Mouse (Mus musculus): ENCODE measurements around the gene Hspb6. TPM values are rescaled to one million over a fixed set of nuclear protein-coding genes. Genes with fewer than 3 reads are reported as not detected.

Hspb6 gene
- polyA plus RNA-seq, 1 experiment from 2014 or later: 37.8 TPM

DNA sequence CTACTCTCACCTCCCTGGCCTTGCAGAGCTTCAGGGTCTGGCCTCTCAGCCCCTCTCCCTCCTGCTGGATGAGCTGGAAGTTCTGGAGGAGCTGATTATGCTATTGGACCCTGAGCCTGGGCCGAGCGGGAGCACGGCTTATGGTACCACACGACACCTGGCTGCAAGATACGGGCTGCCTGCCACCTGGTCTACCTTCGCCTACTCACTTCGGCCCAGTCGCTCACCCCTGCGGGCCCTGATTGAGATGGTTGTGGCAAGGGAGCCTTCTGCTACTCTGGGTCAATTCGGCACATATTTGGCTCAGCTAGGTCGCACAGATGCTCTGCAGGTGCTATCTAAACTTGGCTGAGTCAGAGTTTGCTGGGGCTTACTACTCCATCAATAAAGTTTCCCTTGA is 15.6 kb downstream of the Hspb6 start:
- Histone ChIP-seq H3K36me3 (peaks cover 53% of the 10 kb centered on the region), H3K27me3 (replicated peaks) (no peaks in the 10 kb centered on the region), H3K4me1 (replicated peaks) (peaks cover 9% of the 10 kb centered on the region; the same call in 1 of the 2 replicates), H3K4me3 (replicated peaks) (no peak overlapping the region), H3K4me2 (replicated peaks) (no peak overlapping the region), H3K9me3 (no peaks in the 10 kb centered on the region), H3K27ac (no peak overlapping the region), H3K9ac (no peak overlapping the region)
- WGBS: 86% methylated on average over 11 of the region's 11 CpGs
- no peak for ATAC-seq

DNA sequence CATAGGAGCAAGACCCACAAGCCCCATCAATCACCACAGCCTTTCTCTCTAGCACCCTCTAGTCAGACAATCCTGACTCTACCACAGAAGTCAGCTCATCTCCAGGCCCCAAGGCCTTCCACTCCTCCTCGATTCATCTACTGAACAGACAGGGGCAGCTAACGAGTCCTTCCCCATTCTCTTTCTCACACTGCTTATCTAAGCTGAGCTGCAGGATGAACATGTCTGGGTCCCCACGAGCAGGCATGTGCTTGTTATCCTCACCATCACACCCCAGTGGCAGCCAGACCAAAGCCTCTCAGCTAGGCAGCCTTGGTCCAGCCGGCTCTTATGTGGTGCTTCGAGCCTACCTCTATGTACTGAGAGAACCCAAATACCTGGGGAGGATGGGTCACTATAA is 20.4 kb downstream of the Hspb6 start:
- ATAC-seq: no peak

DNA sequence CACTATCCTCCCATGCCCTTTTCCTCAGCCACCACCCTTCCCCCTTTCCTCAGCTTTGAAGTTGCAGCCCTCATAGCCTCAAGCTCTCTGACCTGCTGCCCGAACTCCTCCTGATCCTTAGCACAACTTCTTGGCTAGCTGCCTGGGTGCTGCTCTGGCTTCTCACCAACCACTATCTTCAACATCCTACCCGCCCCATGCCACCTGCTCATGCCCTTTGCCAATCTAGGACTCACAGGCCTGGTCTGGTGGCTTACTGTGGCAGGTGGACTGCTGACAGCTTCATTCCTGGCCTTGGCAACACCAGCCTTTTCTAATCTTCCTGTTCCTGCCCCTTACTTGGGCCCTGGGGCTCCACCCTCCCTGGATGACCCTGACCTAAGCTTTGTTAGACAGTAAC is 21.0 kb downstream of the Hspb6 start:
- 78% methylated on average over 2 of the region's 2 CpGs for WGBS
- Histone ChIP-seq H3K4me1 (replicated peaks) (no peaks in the 10 kb centered on the region), H3K27ac (no peak overlapping the region), H3K27me3 (replicated peaks) (no peaks in the 10 kb centered on the region), H3K9ac (no peak overlapping the region), H3K36me3 (peaks cover 87% of the 10 kb centered on the region), H3K4me2 (replicated peaks) (no peak overlapping the region), H3K9me3 (no peaks in the 10 kb centered on the region), H3K4me3 (replicated peaks) (no peak overlapping the region)
- ATAC-seq: no peak

More for the DNA sequence above, 20.4 kb downstream of the Hspb6 start:
- Histone ChIP-seq H3K36me3 (peaks cover 81% of the 10 kb centered on the region), H3K27me3 (replicated peaks) (no peaks in the 10 kb centered on the region), H3K27ac (no peak overlapping the region), H3K4me1 (replicated peaks) (no peaks in the 10 kb centered on the region), H3K4me2 (replicated peaks) (no peak overlapping the region), H3K9me3 (no peaks in the 10 kb centered on the region), H3K4me3 (replicated peaks) (no peak overlapping the region), H3K9ac (no peak overlapping the region)
- 85% methylated on average over 5 of the region's 5 CpGs for WGBS

- 83% methylated on average over 8 of the region's 8 CpGs for WGBS
- no peak overlapping the region for H3K4me3 ChIP-seq (replicated peaks)
Measured at GRCm38 (mm10) chr7:30579950-30580349, 28.0 kb downstream of the Hspb6 start.

DNA sequence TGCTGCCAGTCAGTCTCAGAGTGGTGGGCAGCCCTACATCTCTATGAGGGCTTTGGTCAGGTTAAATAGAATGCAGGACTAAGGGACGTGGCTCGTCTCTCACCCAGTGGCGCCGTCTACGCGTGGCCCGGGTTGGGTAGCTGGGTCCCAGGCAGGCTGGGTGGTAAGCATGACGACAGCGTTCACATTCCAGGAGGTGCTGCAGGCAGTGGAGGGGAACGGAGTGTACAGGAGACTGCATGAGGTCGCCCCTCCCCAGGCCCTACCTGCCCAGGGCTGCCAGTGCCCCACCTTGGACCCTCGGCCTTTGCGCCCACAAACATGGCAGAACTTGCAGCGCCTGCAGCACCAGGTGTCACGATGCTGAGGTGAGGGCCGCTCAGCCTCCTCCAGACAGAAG is 29.6 kb downstream of the Hspb6 start:
- no peak overlapping the region for H3K4me3 ChIP-seq (replicated peaks)
- 96% methylated on average over 16 of the region's 16 CpGs for WGBS
- H3K27me3 ChIP-seq (replicated peaks): no peaks in the 10 kb centered on the region
- peaks cover 75% of the 10 kb centered on the region for H3K36me3 ChIP-seq
- H3K9ac ChIP-seq: no peak overlapping the region
- H3K4me1 ChIP-seq (replicated peaks): peaks cover 2% of the 10 kb centered on the region; the same call in 1 of the 2 replicates
- H3K27ac ChIP-seq: no peak overlapping the region
- ATAC-seq: no peak
- no peaks in the 10 kb centered on the region for H3K9me3 ChIP-seq
- H3K4me2 ChIP-seq (replicated peaks): no peak overlapping the region

More at GRCm38 (mm10) chr7:30579950-30580349, 28.0 kb downstream of the Hspb6 start:
- Histone ChIP-seq H3K4me2 (replicated peaks) (no peak overlapping the region), H3K4me1 (replicated peaks) (no peaks in the 10 kb centered on the region), H3K27ac (no peak overlapping the region), H3K9me3 (no peaks in the 10 kb centered on the region), H3K36me3 (peaks cover 78% of the 10 kb centered on the region), H3K27me3 (replicated peaks) (no peaks in the 10 kb centered on the region), H3K9ac (no peak overlapping the region)
- peak; percentile 81 for ATAC-seq

GRCm38 (mm10) chr7:30584339-30584738 is 32.4 kb downstream of the Hspb6 start:
- no peaks in the 10 kb centered on the region for H3K9me3 ChIP-seq
- peaks cover 51% of the 10 kb centered on the region for H3K36me3 ChIP-seq
- ATAC-seq: no peak
- WGBS: 94% methylated on average over 10 of the region's 10 CpGs
- no peak overlapping the region for H3K4me2 ChIP-seq (replicated peaks)
- no peak overlapping the region for H3K4me3 ChIP-seq (replicated peaks)
- H3K4me1 ChIP-seq (replicated peaks): peaks cover 14% of the 10 kb centered on the region; the same call in 1 of the 2 replicates
- H3K27me3 ChIP-seq (replicated peaks): no peaks in the 10 kb centered on the region
- no peak overlapping the region for H3K27ac ChIP-seq
- no peak overlapping the region for H3K9ac ChIP-seq

DNA sequence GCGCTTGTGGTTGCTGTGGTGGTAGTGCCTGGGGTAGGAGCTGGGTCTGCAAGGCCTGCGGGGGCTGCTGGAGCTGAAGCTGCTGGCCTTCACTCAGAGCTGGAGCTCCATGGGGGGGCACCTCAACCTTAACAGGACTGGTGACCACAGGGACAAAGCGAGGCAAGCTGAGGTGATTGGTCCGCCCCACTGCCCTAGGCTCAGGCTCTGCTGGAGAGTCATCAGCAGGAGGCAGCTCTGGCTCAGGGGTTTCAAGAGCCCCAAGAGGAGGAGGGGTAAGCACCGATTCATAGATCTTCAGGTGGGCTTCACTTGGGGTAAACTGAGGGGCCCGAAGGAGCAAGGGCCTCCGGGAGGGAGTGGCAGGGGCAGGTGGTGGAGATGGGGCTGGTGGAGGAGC is 33.2 kb downstream of the Hspb6 start:
- Histone ChIP-seq H3K9me3 (no peaks in the 10 kb centered on the region), H3K4me2 (replicated peaks) (no peak overlapping the region), H3K27ac (no peak overlapping the region), H3K4me1 (replicated peaks) (peaks cover 20% of the 10 kb centered on the region), H3K27me3 (replicated peaks) (no peaks in the 10 kb centered on the region), H3K4me3 (replicated peaks) (no peak overlapping the region), H3K36me3 (peaks cover 43% of the 10 kb centered on the region), H3K9ac (no peak overlapping the region)
- WGBS: 96% methylated on average over 7 of the region's 7 CpGs
- ATAC-seq: no peak

GRCm38 (mm10) chr7:30586455-30587020 is 34.6 kb downstream of the Hspb6 start:
- H3K27me3 ChIP-seq (replicated peaks): no peaks in the 10 kb centered on the region
- H3K9me3 ChIP-seq: no peaks in the 10 kb centered on the region
- 0 out of 2 replicates have a peak overlapping the region, but pooled peaks have one; percentile 98 for H3K9ac ChIP-seq
- ATAC-seq: no peak
- WGBS: 91% methylated on average over 28 of the region's 28 CpGs
- peak overlapping the region; percentile 88; the same call in 1 of the 2 replicates for H3K4me2 ChIP-seq (replicated peaks)
- H3K4me1 ChIP-seq (replicated peaks): peaks cover 24% of the 10 kb centered on the region
- peaks cover 36% of the 10 kb centered on the region for H3K36me3 ChIP-seq
- peak overlapping the region; percentile 97; the same call in 1 of the 2 replicates for H3K4me3 ChIP-seq (replicated peaks)
- H3K27ac ChIP-seq: no peak overlapping the region

DNA sequence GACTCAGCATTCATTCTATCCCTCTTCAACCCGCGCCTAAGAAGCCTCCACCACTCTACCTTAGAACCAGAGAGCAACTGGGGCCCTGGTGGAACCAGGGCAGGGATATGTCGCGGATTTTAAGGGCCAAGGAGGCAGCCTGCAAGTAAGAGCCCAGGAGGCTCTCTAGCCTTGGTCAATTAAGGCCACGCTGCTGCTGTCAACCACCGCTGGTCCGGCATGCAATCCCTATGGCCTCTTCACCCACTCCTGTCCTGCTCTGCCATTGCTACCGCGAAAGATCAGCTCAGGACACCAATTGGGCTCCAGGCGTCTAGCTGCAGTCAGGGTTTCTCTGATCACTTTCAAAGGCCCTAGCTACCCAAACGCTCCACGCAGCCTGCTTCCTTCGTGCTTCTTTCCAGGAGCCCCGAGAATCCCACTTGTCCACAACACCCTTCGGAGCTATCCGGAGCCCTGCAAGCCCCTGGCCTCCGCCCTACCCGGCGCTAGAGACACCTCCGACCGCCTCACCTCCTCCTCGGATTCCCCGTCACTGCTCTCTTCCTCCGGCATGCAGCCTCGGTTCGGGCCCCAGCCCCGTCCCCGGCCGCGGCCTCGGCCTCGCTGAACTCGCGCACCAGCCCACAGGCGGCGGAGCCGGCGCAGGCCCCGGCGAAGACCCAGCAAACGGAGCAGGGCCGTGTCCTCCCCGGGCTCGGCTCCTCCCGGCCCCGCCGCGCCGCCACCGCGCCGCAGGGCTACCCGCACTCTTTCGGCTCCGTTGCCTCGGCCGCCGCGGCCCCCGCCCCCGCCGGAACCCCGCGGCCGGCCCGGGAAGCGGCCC is 36.1 kb downstream of the Hspb6 start:
- Histone ChIP-seq H3K4me2 (replicated peaks) (peak overlapping the region; percentile 88), H3K4me1 (replicated peaks) (peaks cover 30% of the 10 kb centered on the region), H3K27ac (peak overlapping the region; percentile 88), H3K9ac (peak overlapping the region; percentile 98), H3K27me3 (replicated peaks) (no peaks in the 10 kb centered on the region), H3K9me3 (no peaks in the 10 kb centered on the region), H3K4me3 (replicated peaks) (peak overlapping the region; percentile 97), H3K36me3 (peaks cover 22% of the 10 kb centered on the region)
- under 1% methylated on average over 57 of the region's 67 CpGs for WGBS
- peak; percentile 29 for ATAC-seq

DNA sequence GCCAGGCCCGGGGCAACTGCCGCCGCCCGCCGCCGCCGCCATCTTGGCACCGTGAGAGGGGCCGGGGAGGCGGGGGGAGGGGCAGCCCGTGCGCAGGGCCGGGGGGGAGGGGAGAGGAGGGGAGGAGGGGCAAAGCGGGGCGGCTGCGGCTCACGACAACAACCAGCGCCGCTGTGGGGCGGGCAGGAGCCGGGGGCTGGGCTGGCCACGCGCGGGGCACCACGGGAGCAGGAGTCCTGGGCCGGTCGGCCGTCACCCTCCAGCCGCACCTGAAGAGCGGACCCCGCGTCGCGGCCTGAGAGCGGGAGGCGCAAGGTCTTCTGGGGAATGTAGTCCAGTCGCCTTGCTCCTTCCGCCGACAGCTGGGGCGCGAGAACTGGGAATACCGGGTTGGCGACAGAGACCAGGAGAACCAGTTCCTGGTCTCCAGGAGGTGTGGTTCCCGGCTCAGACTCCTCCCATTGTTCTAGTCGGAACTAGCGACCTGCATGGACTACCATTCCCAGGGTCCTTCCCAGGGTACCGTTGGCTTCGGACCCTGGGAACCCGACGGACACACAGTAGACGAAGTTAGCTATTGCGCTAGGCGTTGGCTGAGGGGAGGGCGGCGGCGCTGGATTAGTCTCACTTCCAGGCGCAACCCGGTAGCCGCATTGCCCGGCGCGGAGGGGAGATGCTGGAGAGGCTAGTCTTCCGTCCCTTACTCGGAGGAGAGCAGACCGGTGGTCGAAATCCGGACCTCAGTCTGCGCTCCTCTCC is 36.9 kb downstream of the Hspb6 start, which contains the start of gene Kmt2b:
TSS of gene Kmt2b (minus strand) at position 51 of the 759 bp plus-strand sequence.
- Histone ChIP-seq H3K4me2 (replicated peaks) (peak within 1 kb of the TSS; percentile 88), H3K36me3 (peaks cover 22% of the 10 kb centered on the region), H3K4me3 (replicated peaks) (peak within 1 kb of the TSS; percentile 97), H3K27ac (peak within 1 kb of the TSS; percentile 88), H3K9me3 (no peaks in the 10 kb centered on the region), H3K9ac (peak within 1 kb of the TSS; percentile 98), H3K27me3 (replicated peaks) (no peaks in the 10 kb centered on the region), H3K4me1 (replicated peaks) (peaks cover 33% of the 10 kb centered on the region)
- WGBS: under 1% methylated on average over 53 of the region's 68 CpGs
- peak; percentile 96 for ATAC-seq

GRCm38 (mm10) chr7:30589435-30590301 is 37.7 kb downstream of the Hspb6 start:
- Histone ChIP-seq H3K36me3 (peaks cover 18% of the 10 kb centered on the region), H3K9ac (peak overlapping the region; percentile 48), H3K4me3 (replicated peaks) (peak overlapping the region; percentile 97), H3K27ac (peak overlapping the region; percentile 88), H3K4me2 (replicated peaks) (peak overlapping the region; percentile 80), H3K27me3 (replicated peaks) (no peaks in the 10 kb centered on the region), H3K9me3 (no peaks in the 10 kb centered on the region), H3K4me1 (replicated peaks) (peaks cover 37% of the 10 kb centered on the region)
- 20% methylated on average over 40 of the region's 40 CpGs for WGBS
- ATAC-seq: peak; percentile 77
